10 mouse cellular contexts compared by ENCODE assay signal in genomic region chr6:149132311-149133077, GRCm38 (mm10). TPM values are rescaled to one million over a fixed set of nuclear protein-coding genes. Genes with fewer than 3 reads are reported as not detected.
DNase-seq lines count a peak whose midpoint lies in the region; ATAC-seq and TF ChIP-seq lines count a peak whose summit lies in the region.
"Had no signal": no experiment of that assay in that cellular context is flagged by ENCODE, and none has a peak within 500 bp of the region (broad histone marks: within the 10 kb centered on the region; RNA-seq: fewer than 3 reads in every experiment).

No protein-coding gene starts in this region.

- DNase-seq in right cerebral cortex, postnatal 14 days: peak; percentile 9
- DNase-seq in right cerebral cortex, adult 18-20 months: no peak
- DNase-seq in embryonic facial prominence, embryonic 11.5 days (ENCODE audit: low spot score): peak; percentile 84
- peak; percentile 83 for DNase-seq in hindbrain, postnatal 0 days (ENCODE audit: low spot score)
- no peak for DNase-seq in right cerebral cortex, postnatal 36 days (ENCODE audit: low spot score in 2 of 2)

- H3K27ac ChIP-seq in embryonic facial prominence, embryonic 11.5 days (replicated peaks; ENCODE audit: low read depth, low read length): no peak overlapping the region
- H3K27ac ChIP-seq in hindbrain, postnatal 0 days: no peak overlapping the region
- H3K27ac ChIP-seq in liver, embryonic 16.5 days (ENCODE audit: low read length): no peak overlapping the region
- no peak overlapping the region for H3K27ac ChIP-seq in neural tube, embryonic 12.5 days

- 29% methylated on average over 5 of the region's 5 CpGs for WGBS in embryonic facial prominence, embryonic 11.5 days
- WGBS in hindbrain, postnatal 0 days: 32% methylated on average over 5 of the region's 5 CpGs
- 19% methylated on average over 5 of the region's 5 CpGs for whole genome bisulfite sequencing in liver, embryonic 16.5 days (ENCODE audit: insufficient replicate concordance)
- 20% methylated on average over 5 of the region's 5 CpGs for WGBS in neural tube, embryonic 12.5 days

- no peaks in the 10 kb centered on the region for H3K27me3 ChIP-seq in embryonic facial prominence, embryonic 11.5 days (ENCODE audit: control insufficient read depth, insufficient read depth, low read length)
- H3K27me3 ChIP-seq in hindbrain, postnatal 0 days (ENCODE audit: insufficient read depth, low read length): no peaks in the 10 kb centered on the region
- no peaks in the 10 kb centered on the region for H3K27me3 ChIP-seq in liver, embryonic 16.5 days (ENCODE audit: control insufficient read depth, insufficient read depth, low read depth, low read length)
- no peaks in the 10 kb centered on the region for H3K27me3 ChIP-seq in neural tube, embryonic 12.5 days (replicated peaks)

- no peak overlapping the region for H3K4me2 ChIP-seq in embryonic facial prominence, embryonic 11.5 days (ENCODE audit: low read depth, low read length)
- no peak overlapping the region for H3K4me2 ChIP-seq in hindbrain, postnatal 0 days (ENCODE audit: low read depth, low read length)
- no peak overlapping the region for H3K4me2 ChIP-seq in liver, embryonic 16.5 days (ENCODE audit: low read depth, low read length)
- H3K4me2 ChIP-seq in neural tube, embryonic 12.5 days (replicated peaks): no peak overlapping the region

- H3K4me1 ChIP-seq in embryonic facial prominence, embryonic 11.5 days (ENCODE audit: control insufficient read depth, insufficient read depth, low read length): no peaks in the 10 kb centered on the region
- H3K4me1 ChIP-seq in hindbrain, postnatal 0 days (ENCODE audit: insufficient read depth, low read length): no peaks in the 10 kb centered on the region
- no peaks in the 10 kb centered on the region for H3K4me1 ChIP-seq in liver, embryonic 16.5 days (ENCODE audit: control insufficient read depth, low read depth, low read length)
- H3K4me1 ChIP-seq in neural tube, embryonic 12.5 days: peaks cover 11% of the 10 kb centered on the region

- TF ChIP-seq CTCF in hindbrain, postnatal 0 days (IDR thresholded peaks at IDR 0.05; ENCODE audit: low read depth): peak; percentile 74

- no peak overlapping the region for H3K9ac ChIP-seq in embryonic facial prominence, embryonic 11.5 days (replicated peaks; ENCODE audit: low read length)
- no peak overlapping the region for H3K9ac ChIP-seq in hindbrain, postnatal 0 days (replicated peaks; ENCODE audit: low read length)
- H3K9ac ChIP-seq in liver, embryonic 16.5 days (ENCODE audit: low read depth, low read length): no peak overlapping the region
- H3K9ac ChIP-seq in neural tube, embryonic 12.5 days: no peak overlapping the region

- H3K36me3 ChIP-seq in embryonic facial prominence, embryonic 11.5 days (replicated peaks; ENCODE audit: control insufficient read depth, insufficient read depth, low read depth, low read length): no peaks in the 10 kb centered on the region
- H3K36me3 ChIP-seq in hindbrain, postnatal 0 days (ENCODE audit: insufficient read depth, low read length): no peaks in the 10 kb centered on the region
- H3K36me3 ChIP-seq in liver, embryonic 16.5 days (ENCODE audit: control insufficient read depth, insufficient read depth): no peaks in the 10 kb centered on the region
- no peaks in the 10 kb centered on the region for H3K36me3 ChIP-seq in neural tube, embryonic 12.5 days

- H3K9me3 ChIP-seq in embryonic facial prominence, embryonic 11.5 days (replicated peaks; ENCODE audit: control insufficient read depth, low read length): no peaks in the 10 kb centered on the region
- no peaks in the 10 kb centered on the region for H3K9me3 ChIP-seq in hindbrain, postnatal 0 days (ENCODE audit: low read length)
- no peaks in the 10 kb centered on the region for H3K9me3 ChIP-seq in liver, embryonic 16.5 days (replicated peaks; ENCODE audit: control insufficient read depth, low read length)
- H3K9me3 ChIP-seq in neural tube, embryonic 12.5 days: no peaks in the 10 kb centered on the region

- no peak overlapping the region for H3K4me3 ChIP-seq in embryonic facial prominence, embryonic 11.5 days (ENCODE audit: low read depth, low read length)
- H3K4me3 ChIP-seq in hindbrain, postnatal 0 days (ENCODE audit: low read length): no peak overlapping the region
- H3K4me3 ChIP-seq in liver, embryonic 16.5 days (ENCODE audit: low read depth, low read length): no peak overlapping the region
- no peak overlapping the region for H3K4me3 ChIP-seq in neural tube, embryonic 12.5 days
- H3K4me3 ChIP-seq: myocyte had no signal

- peak; percentile 100 for ATAC-seq in activated CD4-positive, CD25-positive, alpha-beta regulatory T cell, adult 4 months
- ATAC-seq in embryonic facial prominence, embryonic 11.5 days (replicated peaks; ENCODE audit: insufficient number of reproducible peaks, low FRiP score, low TSS enrichment, low read depth): no peak
- peak; percentile 70; the same call in 1 of the 2 replicates for ATAC-seq in hindbrain, postnatal 0 days
- ATAC-seq in liver, embryonic 16.5 days (ENCODE audit: low read depth): peak; percentile 48
- ATAC-seq in neural tube, embryonic 12.5 days (ENCODE audit: low FRiP score, low read depth): peak; percentile 69; the same call in 1 of the 2 replicates

RNA-seq across cellular contexts. Expression of gene Gm10203, which starts 2.5 kb away (rescaled TPM):
- polyA plus RNA-seq in activated CD4-positive, CD25-positive, alpha-beta regulatory T cell, adult 4 months (2017; shearing (Covaris generic)): not detected
- not detected in 2 replicates for polyA plus RNA-seq in embryonic facial prominence, embryonic 11.5 days (2014; fragmentation: Nextera tagmentation; extraction: Ambion mirVana)
- not detected in 2 replicates for total RNA-seq in hindbrain, postnatal 0 days (2014; rRNA removed)
- not detected in 2 replicates for polyA plus RNA-seq in hindbrain, postnatal 0 days (2015; fragmentation: Nextera tagmentation; extraction: Ambion mirVana)
- polyA plus RNA-seq in liver, embryonic 16.5 days (2015; fragmentation: Nextera tagmentation; extraction: Ambion mirVana): not detected in 2 replicates
- not detected in 2 replicates for polyA plus RNA-seq in neural tube, embryonic 12.5 days (2016; fragmentation: Nextera tagmentation; extraction: Ambion mirVana)
- polyA plus RNA-seq: frontal cortex, adult 2 months; myocyte had no signal

RNA-seq across cellular contexts. Expression of gene Etfbkmt, which starts 7.2 kb away (rescaled TPM):
- 10 to 100 TPM; 75.2 to 93.2 TPM for polyA plus RNA-seq in activated CD4-positive, CD25-positive, alpha-beta regulatory T cell, adult 4 months (2017; shearing (Covaris generic))
- polyA plus RNA-seq in embryonic facial prominence, embryonic 11.5 days (2014; fragmentation: Nextera tagmentation; extraction: Ambion mirVana): 11.4 and 12.2 TPM in 2 replicates
- total RNA-seq in hindbrain, postnatal 0 days (2014; rRNA removed): 3.0 and 4.9 TPM in 2 replicates
- 6.6 TPM in 2 replicates for polyA plus RNA-seq in hindbrain, postnatal 0 days (2015; fragmentation: Nextera tagmentation; extraction: Ambion mirVana)
- polyA plus RNA-seq in liver, embryonic 16.5 days (2015; fragmentation: Nextera tagmentation; extraction: Ambion mirVana): 13.3 and 15.7 TPM in 2 replicates
- polyA plus RNA-seq in neural tube, embryonic 12.5 days (2016; fragmentation: Nextera tagmentation; extraction: Ambion mirVana): 6.5 and 7.3 TPM in 2 replicates

RNA-seq across cellular contexts. Expression of gene Dennd5b, which starts 31.0 kb away (rescaled TPM):
- under 1 TPM; 0.45 to 0.98 TPM for polyA plus RNA-seq in activated CD4-positive, CD25-positive, alpha-beta regulatory T cell, adult 4 months (2017; shearing (Covaris generic))
- polyA plus RNA-seq in embryonic facial prominence, embryonic 11.5 days (2014; fragmentation: Nextera tagmentation; extraction: Ambion mirVana): 7.6 and 9.8 TPM in 2 replicates
- 42.4 and 61.0 TPM in 2 replicates for total RNA-seq in hindbrain, postnatal 0 days (2014; rRNA removed)
- 11.9 TPM in 2 replicates for polyA plus RNA-seq in hindbrain, postnatal 0 days (2015; fragmentation: Nextera tagmentation; extraction: Ambion mirVana)
- polyA plus RNA-seq in liver, embryonic 16.5 days (2015; fragmentation: Nextera tagmentation; extraction: Ambion mirVana): 4.5 TPM in 2 replicates
- 17.4 and 20.0 TPM in 2 replicates for polyA plus RNA-seq in neural tube, embryonic 12.5 days (2016; fragmentation: Nextera tagmentation; extraction: Ambion mirVana)

RNA-seq across cellular contexts. Expression of gene Amn1, which starts 56.0 kb away (rescaled TPM):
- polyA plus RNA-seq in activated CD4-positive, CD25-positive, alpha-beta regulatory T cell, adult 4 months (2017; shearing (Covaris generic)): 10 to 100 TPM; 17.2 to 31.1 TPM
- 42.0 and 50.4 TPM in 2 replicates for polyA plus RNA-seq in embryonic facial prominence, embryonic 11.5 days (2014; fragmentation: Nextera tagmentation; extraction: Ambion mirVana)
- 37.5 and 61.6 TPM in 2 replicates for total RNA-seq in hindbrain, postnatal 0 days (2014; rRNA removed)
- polyA plus RNA-seq in hindbrain, postnatal 0 days (2015; fragmentation: Nextera tagmentation; extraction: Ambion mirVana): 88.8 and 90.6 TPM in 2 replicates
- 7.3 and 8.3 TPM in 2 replicates for polyA plus RNA-seq in liver, embryonic 16.5 days (2015; fragmentation: Nextera tagmentation; extraction: Ambion mirVana)
- 85.0 and 87.9 TPM in 2 replicates for polyA plus RNA-seq in neural tube, embryonic 12.5 days (2016; fragmentation: Nextera tagmentation; extraction: Ambion mirVana)

Comparison
In these comparisons a context has a peak if more than half of its experiments do, and no peak if none do; other contexts are left out.
1. DNase-seq: peak in right cerebral cortex, postnatal 14 days (single experiment), embryonic facial prominence, embryonic 11.5 days (single experiment) and hindbrain, postnatal 0 days (single experiment); none in right cerebral cortex, adult 18-20 months (single experiment) and right cerebral cortex, postnatal 36 days (0 of 2).